Mouse (Mus musculus): ENCODE data around the gene Bcdin3d.

Bcdin3d gene

DNA sequence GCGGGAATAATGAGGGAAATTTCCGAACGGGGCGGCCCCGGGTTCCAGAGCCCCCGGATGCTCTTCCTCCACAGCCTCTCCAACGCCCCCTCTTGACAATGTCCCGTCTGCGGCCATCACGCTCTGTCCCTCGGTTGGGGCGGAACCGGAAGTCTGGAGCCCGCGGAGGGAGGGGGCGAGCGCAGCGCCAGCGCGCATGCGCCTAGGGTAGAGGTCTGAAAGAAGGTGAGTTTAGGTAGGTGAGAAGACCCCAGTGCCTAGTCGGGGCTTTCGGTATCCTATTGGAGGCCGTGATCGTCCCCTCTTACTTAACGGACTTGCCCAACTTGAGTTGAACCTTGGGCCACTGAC, at the start of gene Bcdin3d:
Bcdin3d (minus strand) TSS at position 155 of the 351 bp plus-strand sequence.
- no peaks in the 10 kb centered on the region for H3K9me3 ChIP-seq (ENCODE audit: low read length)

DNA sequence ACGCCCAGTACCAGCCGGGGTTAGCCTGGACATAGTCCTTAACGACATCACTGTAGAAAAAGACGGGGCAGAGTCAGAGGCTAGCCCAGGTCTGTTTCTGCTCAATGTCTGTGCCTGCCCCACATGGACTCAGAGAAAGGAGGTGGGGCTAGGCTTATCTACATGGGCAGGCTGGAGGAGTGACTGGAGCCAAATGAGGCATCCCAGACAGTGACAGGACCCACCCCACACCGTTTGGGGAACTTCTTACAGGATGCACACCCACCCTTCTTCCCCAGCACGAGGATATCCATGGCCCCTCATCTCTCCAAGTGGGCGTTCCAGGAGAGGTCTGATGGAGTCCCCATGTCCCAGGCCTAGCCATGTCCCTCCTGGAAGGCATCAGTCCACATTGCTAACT, 45.8 kb upstream of the Bcdin3d start:
- Histone ChIP-seq H3K9me3 (ENCODE audit: low read length) (no peaks in the 10 kb centered on the region), H3K36me3 (ENCODE audit: insufficient read depth, low read length) (no peaks in the 10 kb centered on the region), H3K4me3 (replicated peaks; ENCODE audit: low read length) (no peak overlapping the region), H3K27me3 (ENCODE audit: insufficient read depth, low read length) (peaks cover 51% of the 10 kb centered on the region), H3K4me1 (replicated peaks; ENCODE audit: low read depth, low read length) (peaks cover 22% of the 10 kb centered on the region)
- TF ChIP-seq NANOG (IDR thresholded peaks at IDR 0.05; ENCODE audit: borderline replicate concordance, low read length): no peak
- no peak for TF ChIP-seq CTCF (conservative IDR thresholded peaks at IDR 0.05; ENCODE audit: low read length)
- TF ChIP-seq POU5F1 (IDR thresholded peaks at IDR 0.05; ENCODE audit: borderline replicate concordance, low read length): no peak

More for the DNA sequence above, at the start of gene Bcdin3d:
- no peak for TF ChIP-seq POU5F1 (IDR thresholded peaks at IDR 0.05; ENCODE audit: borderline replicate concordance, low read length)
- TF ChIP-seq CTCF (conservative IDR thresholded peaks at IDR 0.05; ENCODE audit: low read length): no peak
- no peak for TF ChIP-seq NANOG (IDR thresholded peaks at IDR 0.05; ENCODE audit: borderline replicate concordance, low read length)
- Histone ChIP-seq H3K4me3 (replicated peaks; ENCODE audit: low read length) (peak within 1 kb of the TSS; percentile 97), H3K36me3 (ENCODE audit: insufficient read depth, low read length) (peaks cover 16% of the 10 kb centered on the region), H3K27me3 (ENCODE audit: insufficient read depth, low read length) (no peaks in the 10 kb centered on the region), H3K4me1 (replicated peaks; ENCODE audit: low read depth, low read length) (peaks cover 58% of the 10 kb centered on the region)

DNA sequence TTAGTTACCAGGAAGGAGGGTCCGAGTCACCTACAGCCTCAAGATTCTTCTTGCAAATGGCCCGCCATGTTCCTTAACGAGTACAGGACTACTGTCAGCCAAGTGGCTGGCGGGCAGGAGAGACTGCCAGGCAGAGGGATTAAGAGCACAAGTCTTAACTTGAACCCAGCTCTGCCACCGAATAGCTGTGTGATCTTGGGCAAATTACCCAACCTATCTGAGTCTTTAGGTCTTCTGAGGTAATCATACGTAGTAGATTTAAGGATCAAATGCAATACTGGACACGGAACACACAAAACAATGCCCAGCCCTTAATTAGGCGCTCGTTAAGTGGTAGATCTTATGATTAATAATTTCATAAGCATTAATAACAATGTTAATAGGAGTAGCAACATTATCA, 45.1 kb upstream of the Bcdin3d start:
- Histone ChIP-seq H3K4me1 (replicated peaks; ENCODE audit: low read depth, low read length) (peaks cover 22% of the 10 kb centered on the region), H3K9me3 (ENCODE audit: low read length) (no peaks in the 10 kb centered on the region), H3K36me3 (ENCODE audit: insufficient read depth, low read length) (no peaks in the 10 kb centered on the region), H3K4me3 (replicated peaks; ENCODE audit: low read length) (no peak overlapping the region), H3K27me3 (ENCODE audit: insufficient read depth, low read length) (peaks cover 47% of the 10 kb centered on the region)
- TF ChIP-seq CTCF (conservative IDR thresholded peaks at IDR 0.05; ENCODE audit: low read length) (no peak), POU5F1 (IDR thresholded peaks at IDR 0.05; ENCODE audit: borderline replicate concordance, low read length) (no peak), NANOG (IDR thresholded peaks at IDR 0.05; ENCODE audit: borderline replicate concordance, low read length) (no peak)

DNA sequence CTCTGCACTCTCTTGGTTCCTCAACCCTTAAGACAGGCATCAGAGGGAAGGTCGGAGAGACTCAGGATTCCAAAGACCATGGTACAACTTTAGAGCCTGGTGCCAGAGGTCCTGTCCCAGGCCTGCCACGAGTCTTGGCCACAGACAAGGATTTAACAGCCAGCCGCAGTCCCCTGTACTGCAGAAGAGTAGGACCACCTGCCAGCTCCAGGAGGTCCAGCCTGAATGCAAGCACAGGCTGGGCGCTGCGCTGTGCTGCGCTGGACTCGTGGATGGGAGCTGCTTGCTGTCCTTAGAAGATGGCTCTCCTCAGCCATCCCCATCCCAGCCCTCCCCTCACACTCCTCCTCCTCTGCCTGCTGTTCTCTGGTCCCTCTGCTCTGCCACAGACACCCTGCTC, 43.2 kb upstream of the Bcdin3d start:
- Histone ChIP-seq H3K27me3 (ENCODE audit: insufficient read depth, low read length) (peaks cover 49% of the 10 kb centered on the region), H3K4me3 (replicated peaks; ENCODE audit: low read length) (no peak overlapping the region), H3K36me3 (ENCODE audit: insufficient read depth, low read length) (no peaks in the 10 kb centered on the region), H3K4me1 (replicated peaks; ENCODE audit: low read depth, low read length) (peaks cover 22% of the 10 kb centered on the region), H3K9me3 (ENCODE audit: low read length) (no peaks in the 10 kb centered on the region)
- TF ChIP-seq NANOG (IDR thresholded peaks at IDR 0.05; ENCODE audit: borderline replicate concordance, low read length) (no peak), CTCF (conservative IDR thresholded peaks at IDR 0.05; ENCODE audit: low read length) (no peak), POU5F1 (IDR thresholded peaks at IDR 0.05; ENCODE audit: borderline replicate concordance, low read length) (no peak)

DNA sequence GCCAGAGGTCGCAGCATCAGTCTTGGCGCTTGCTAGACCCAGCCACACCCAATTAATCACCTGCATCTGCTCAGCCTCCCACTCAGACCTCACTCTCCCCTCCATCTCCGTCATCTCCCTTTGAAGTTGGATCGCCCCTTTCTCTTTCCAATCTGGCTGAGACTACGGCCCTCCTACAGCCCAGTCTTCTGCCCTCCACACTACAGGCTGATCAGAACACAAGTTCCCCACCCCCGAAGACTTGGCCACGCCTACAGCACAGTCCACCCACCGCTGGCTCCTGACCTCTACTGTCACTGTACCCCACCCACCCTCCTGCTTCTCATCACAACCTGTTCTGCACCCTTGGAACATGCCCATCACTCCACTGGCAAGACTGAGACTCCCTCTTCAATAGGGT, 42.2 kb upstream of the Bcdin3d start:
- no peak overlapping the region for H3K4me3 ChIP-seq (replicated peaks; ENCODE audit: low read length)
- peaks cover 47% of the 10 kb centered on the region for H3K27me3 ChIP-seq (ENCODE audit: insufficient read depth, low read length)
- H3K36me3 ChIP-seq (ENCODE audit: insufficient read depth, low read length): no peaks in the 10 kb centered on the region
- no peaks in the 10 kb centered on the region for H3K9me3 ChIP-seq (ENCODE audit: low read length)
- TF ChIP-seq NANOG (IDR thresholded peaks at IDR 0.05; ENCODE audit: borderline replicate concordance, low read length): no peak
- no peak for TF ChIP-seq CTCF (conservative IDR thresholded peaks at IDR 0.05; ENCODE audit: low read length)
- TF ChIP-seq POU5F1 (IDR thresholded peaks at IDR 0.05; ENCODE audit: borderline replicate concordance, low read length): no peak
- peaks cover 22% of the 10 kb centered on the region for H3K4me1 ChIP-seq (replicated peaks; ENCODE audit: low read depth, low read length)

DNA sequence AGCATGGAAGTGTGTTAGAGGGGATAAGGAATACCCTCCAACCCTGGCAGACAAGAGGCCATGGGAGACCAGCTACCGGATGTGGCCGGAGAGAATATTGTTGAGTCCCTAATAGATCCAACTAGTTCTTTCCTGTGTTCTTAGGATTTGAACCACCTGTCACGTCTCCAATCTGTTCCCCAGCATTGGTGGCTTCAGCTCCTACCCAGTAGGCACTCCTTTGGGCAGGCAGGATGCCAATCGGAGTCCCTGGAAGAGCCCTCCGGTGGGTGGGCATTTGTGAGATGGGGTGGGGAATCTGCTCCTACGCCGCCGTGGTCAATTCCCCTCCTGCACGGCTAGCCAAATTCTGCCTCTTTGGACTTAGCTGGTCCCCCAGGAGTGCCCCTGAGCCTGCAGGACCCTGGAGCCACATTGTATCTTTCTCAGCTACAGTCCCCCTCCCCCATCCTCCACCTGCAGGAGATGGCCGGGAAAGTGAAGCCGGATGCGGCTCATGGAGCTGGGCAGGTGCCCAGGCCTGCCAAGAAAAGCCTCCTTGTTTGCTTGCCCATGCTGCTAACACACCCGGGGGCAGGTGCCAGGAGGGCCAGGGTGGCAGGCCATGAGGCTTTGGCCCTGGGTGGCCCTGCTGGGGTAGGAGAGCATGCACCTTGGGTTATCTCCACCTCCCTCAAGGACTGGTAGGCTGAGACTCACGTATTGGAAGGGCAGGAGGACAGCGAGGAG, 37.4 kb upstream of the Bcdin3d start:
- peaks cover 24% of the 10 kb centered on the region for H3K27me3 ChIP-seq (ENCODE audit: insufficient read depth, low read length)
- TF ChIP-seq CTCF (conservative IDR thresholded peaks at IDR 0.05; ENCODE audit: low read length) (no peak), POU5F1 (IDR thresholded peaks at IDR 0.05; ENCODE audit: borderline replicate concordance, low read length) (no peak), NANOG (IDR thresholded peaks at IDR 0.05; ENCODE audit: borderline replicate concordance, low read length) (no peak)
- no peaks in the 10 kb centered on the region for H3K36me3 ChIP-seq (ENCODE audit: insufficient read depth, low read length)
- no peaks in the 10 kb centered on the region for H3K9me3 ChIP-seq (ENCODE audit: low read length)
- peaks cover 14% of the 10 kb centered on the region for H3K4me1 ChIP-seq (replicated peaks; ENCODE audit: low read depth, low read length)
- no peak overlapping the region for H3K4me3 ChIP-seq (replicated peaks; ENCODE audit: low read length)

DNA sequence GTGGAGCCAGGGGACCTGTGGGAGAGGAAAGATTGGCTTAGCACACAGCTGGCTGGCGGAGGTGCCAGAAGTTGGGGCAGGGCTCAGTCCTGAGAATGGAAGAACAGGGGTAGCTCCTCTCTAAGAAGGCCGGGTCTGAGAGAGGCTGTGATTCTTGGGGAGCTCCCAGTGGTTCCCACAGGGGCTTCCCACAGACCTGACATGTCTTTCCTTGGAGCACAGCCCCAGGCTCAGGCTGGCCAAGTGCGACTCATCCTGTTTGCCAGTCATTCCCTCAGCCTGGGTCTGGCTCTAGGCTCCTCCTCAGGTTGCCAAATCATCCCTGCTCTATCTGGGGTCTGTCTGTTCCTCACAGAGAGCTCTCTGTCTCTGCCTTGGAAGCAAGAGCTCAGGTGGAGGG, 36.1 kb upstream of the Bcdin3d start:
- Histone ChIP-seq H3K4me1 (replicated peaks; ENCODE audit: low read depth, low read length) (peaks cover 14% of the 10 kb centered on the region), H3K27me3 (ENCODE audit: insufficient read depth, low read length) (peaks cover 18% of the 10 kb centered on the region), H3K9me3 (ENCODE audit: low read length) (no peaks in the 10 kb centered on the region), H3K36me3 (ENCODE audit: insufficient read depth, low read length) (no peaks in the 10 kb centered on the region), H3K4me3 (replicated peaks; ENCODE audit: low read length) (no peak overlapping the region)
- TF ChIP-seq POU5F1 (IDR thresholded peaks at IDR 0.05; ENCODE audit: borderline replicate concordance, low read length) (no peak), NANOG (IDR thresholded peaks at IDR 0.05; ENCODE audit: borderline replicate concordance, low read length) (no peak), CTCF (conservative IDR thresholded peaks at IDR 0.05; ENCODE audit: low read length) (no peak)

DNA sequence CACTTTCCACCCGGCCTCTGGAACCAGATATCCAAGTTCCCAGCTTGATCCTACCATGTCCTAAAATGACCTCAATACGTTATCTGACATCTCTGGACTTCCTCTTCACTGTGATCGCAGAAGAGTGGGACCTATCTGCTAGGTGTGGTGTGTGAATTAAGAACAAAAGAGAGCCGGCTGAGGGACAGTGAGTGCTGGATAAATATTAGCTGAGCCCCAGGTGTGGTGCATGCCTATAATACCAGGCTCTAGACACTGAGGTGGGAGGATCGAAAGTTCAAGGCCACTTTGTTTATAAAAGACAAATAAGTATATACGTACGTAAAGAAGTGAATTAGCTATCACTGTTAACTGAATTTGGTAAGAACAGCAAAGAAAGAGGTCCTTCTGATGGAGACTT, 35.3 kb upstream of the Bcdin3d start:
- no peaks in the 10 kb centered on the region for H3K36me3 ChIP-seq (ENCODE audit: insufficient read depth, low read length)
- H3K27me3 ChIP-seq (ENCODE audit: insufficient read depth, low read length): peaks cover 21% of the 10 kb centered on the region
- H3K4me1 ChIP-seq (replicated peaks; ENCODE audit: low read depth, low read length): peaks cover 22% of the 10 kb centered on the region
- no peak overlapping the region for H3K4me3 ChIP-seq (replicated peaks; ENCODE audit: low read length)
- TF ChIP-seq CTCF (conservative IDR thresholded peaks at IDR 0.05; ENCODE audit: low read length): no peak
- H3K9me3 ChIP-seq (ENCODE audit: low read length): no peaks in the 10 kb centered on the region

Data from E14TG2a.4 (cell line).